Mouse (Mus musculus) bone marrow macrophage, adult 2 months (primary cell): ENCODE data around the gene Bpifc.

Experiments
- CTCF ChIP-seq: IDR thresholded peaks from 2 replicates; pipeline ENCODE4 v1.5.1; 2012; ENCODE audit warnings: low read depth, mild to moderate bottlenecking, low read length, moderate library complexity
- POLR2A ChIP-seq: IDR thresholded peaks from 2 replicates; pipeline ENCODE4 v1.6.1; 2012; ENCODE audit warnings: mild to moderate bottlenecking, low read depth, low read length, borderline replicate concordance

DNA sequence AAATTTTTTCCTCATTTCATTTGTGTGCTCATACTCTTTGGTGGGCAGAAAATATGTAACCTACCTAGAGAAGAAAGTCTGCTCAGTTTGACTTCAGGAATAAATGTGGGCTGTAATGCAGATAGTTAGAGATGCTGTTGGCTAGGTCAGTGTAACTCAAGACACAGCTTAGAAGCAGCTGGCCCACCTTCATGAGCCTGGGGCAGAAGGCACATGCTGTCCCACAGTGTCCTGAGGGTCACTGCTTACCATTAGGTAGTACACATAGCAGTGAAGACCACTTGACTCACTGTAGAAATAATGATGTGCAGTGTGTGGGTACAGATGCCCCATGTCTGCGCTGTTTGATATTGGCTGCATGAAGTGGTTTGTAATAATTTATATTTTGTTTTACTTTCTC, 34.7 kb upstream of the Bpifc start:
- TF ChIP-seq CTCF (no peak), POLR2A (no peak)
